Mouse (Mus musculus) adrenal gland, postnatal 36 days (tissue): Measurements from ENCODE around the gene Pgbd1. TPM values are rescaled to one million over a fixed set of nuclear protein-coding genes. Genes with fewer than 3 reads are reported as not detected.

Source experiments
- DNase-seq, 2 experiments: peaks; one replicate each; pipeline ENCODE4 v3.0.0; 2021; ENCODE audit warnings: mixed read lengths in 1 of 2
- microRNA-seq: library from miRNA; unstranded; fragments of <30 nt; microRNA quantifications from one replicate; pipeline ENCODE4 v1.2.0, GENCODE M21; 2021
- total RNA-seq, 2 experiments: library from RNA; stranded (reverse); gene quantifications; 2 replicates each; pipeline ENCODE4 v1.2.3; 2021

The Pgbd1 gene
- total RNA-seq, 2 experiments from 2014 or later, result 0.79 to 0.89 TPM

DNA sequence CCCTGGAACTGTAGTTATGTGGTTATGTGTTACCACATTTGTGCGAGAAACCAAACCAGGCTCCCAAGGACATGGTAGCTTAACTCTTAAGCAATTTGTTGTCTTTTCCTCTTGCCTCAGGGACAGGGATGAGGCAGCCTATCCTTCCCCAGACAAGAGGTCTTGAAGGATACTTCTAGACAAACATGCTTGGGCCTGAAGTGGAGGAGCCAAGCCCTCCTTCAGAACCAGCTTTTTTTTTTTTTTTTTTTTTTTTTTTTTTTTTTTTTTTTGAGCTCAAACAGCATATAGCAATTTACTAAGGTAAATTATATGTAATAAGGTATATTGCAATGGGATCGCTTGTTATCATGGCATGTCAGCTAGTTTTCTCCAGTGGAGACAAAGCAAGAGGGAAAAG, 25.1 kb downstream of the Pgbd1 start:
- no peak for DNase-seq

DNA sequence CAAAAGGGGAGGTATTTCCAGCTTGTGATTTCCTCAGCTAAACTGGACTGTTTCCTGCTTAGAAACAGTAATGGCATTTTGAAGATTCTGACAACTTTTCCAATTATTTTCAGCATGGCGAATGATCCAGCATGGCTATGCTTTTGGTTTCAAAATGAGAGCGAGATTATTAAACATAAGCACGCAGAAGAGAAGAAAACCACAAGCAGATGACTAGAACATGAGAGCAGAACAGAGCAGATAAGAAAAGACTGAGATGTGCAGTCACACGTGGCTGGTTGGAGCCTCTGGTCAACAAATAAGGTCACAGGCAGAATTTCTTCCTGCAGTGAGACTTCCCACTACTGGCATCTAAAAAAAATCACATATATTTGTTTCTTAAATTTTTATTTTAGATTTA, 25.6 kb downstream of the Pgbd1 start:
- no peak for DNase-seq

DNA sequence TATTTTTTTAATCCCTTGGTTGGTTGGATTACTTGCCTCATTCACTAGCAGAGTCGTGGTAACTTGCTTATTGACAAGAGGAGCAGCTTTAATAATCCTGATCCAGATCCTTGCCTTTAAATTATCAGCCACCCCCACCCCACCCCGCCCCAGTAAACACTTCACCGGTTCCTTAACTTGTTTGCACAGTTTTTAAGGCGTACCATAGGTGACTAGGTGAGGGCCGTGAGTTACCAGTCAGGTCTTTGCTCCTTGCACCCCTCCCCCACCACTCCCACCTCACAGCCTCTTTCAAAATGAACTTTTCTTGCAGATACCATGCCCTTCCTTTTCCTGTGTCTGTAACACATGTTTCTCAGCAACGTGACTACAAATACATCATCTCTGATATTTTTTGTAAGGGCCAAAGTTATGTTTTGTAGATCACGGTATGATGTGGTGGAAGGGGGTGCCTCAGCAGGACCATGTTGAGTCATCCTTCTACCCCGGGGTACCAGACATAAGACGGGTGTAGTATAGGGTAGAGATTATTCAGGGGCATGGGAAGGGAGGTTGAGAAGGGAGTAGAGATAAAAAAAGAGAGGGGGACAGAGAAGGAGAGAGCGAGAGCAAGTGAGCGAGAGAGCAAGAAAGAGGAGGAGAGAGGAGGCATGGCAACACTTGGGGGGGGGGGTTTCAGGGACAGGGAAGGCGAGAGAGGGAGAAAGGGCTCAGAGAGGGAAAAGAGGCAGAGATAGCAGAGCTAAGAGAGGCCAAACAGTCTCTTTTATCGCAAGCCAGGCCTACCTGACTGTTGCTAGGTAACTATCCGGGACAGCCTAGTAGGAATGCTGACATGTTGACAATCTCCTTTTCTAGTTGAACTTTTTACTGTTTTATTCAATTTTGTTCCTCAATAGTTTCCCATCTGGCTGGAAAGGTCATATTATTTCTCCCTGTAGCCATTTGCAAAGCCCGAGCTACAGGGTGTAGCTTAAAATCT, 26.3 kb downstream of the Pgbd1 start:
- no peak for DNase-seq

DNA sequence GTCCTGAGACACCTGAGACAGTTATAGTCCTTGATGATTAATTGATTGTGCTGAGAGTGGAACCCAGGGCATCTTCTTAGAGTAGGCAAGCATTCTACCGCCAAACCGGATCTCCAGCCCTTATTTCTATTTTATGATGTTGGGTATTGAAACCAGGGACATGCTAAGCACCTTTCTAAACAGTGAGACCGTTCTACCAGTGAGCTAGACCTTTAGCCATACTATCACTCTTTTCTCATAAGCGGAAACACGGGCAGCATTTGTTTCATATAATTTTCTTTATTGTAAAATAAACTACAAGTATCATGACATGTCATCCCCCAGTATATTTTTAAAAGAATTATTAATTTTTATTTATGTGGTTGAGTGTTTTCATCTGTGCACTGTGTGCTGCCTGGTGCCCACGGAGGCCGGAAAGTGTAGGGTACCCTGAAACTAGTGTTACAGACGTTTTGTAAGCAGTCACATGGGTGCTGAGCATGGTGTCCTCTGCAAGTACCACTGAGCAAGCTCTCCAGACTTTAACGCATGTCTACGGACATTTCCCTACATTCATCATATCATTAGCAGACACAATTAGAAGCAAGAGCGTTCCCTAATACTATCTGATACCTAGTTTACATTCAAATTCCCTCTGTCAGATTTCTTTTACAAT, 31.9 kb downstream of the Pgbd1 start:
- DNase-seq, result no peak

DNA sequence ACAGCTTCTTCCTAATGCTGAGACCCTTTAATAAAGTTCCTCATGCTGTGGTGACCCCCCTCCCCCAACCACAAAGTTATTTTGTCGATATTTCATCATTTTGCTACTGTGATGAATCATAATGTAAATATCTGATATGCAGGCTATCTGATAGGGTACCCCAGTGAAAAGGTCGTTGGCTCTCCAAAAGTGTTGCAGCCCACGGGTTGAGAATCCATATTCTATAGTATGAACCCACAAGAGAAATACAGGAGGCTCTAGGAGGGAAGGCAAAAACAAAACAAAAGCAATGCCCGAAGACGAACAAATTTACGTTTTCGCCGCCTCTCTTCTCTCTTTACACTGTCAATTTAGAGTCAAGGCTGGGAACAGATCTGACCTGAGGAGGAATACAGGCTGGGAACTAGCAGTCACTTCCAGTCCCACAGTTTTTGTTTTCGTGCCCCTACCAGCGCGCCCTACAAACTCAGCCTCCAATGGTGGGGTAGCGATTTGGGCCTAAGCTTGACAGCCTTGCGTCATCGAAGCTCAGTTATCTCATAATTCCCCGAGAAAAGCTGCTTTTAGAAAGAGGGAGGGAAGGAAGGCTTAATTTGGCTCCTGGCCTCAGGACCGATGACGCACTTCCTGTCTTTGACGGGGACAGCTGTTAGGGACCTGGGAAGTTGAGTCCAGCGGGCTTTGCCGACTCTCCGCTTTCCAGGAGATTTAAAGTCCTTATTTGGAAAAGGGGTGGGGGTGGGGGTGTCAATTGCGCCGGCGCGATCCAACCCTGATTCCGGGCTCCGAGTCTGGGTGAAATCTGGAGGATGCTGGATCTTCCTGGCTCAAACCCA, 32.7 kb downstream of the Pgbd1 start:
- DNase-seq, result peak; percentile 86 to 87

DNA sequence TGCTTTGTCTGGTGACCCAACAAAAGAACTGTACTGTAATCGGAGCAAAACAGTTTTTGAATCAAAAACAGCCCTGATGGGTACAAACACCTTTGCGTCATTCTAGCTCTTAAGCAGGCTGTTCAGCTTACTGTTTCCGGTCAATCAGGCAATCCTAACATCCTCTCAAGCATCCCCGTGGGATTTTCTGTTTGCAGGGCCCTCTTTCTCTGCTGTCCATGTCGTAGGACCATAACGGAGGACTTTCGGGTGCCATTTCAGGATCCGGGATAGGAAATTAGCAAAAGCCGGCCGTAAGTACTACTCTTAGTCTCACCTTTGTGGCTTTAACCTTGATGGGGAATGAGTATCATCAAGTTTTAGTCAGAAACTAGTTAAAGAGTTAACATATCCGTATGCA, 33.5 kb downstream of the Pgbd1 start:
- no peak for DNase-seq

DNA sequence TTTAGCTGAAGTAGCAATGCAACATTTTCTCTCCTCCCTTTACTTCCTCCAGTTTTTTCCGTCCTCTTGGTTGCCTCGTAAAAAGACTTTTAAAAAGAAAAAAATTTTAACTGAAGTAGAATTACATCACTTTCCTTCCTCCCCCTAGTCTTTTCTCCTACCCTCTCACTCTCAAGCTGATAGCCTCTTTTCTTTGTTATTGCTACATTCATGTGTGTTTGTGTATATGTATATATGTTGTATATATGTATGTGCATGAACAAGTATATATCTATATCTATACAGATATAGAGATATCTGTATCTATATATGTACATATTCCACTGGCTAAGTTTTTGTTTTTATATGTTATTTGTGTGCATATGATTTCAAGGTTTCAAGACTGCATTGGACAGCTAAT, 38.0 kb downstream of the Pgbd1 start:
- no peak for DNase-seq

DNA sequence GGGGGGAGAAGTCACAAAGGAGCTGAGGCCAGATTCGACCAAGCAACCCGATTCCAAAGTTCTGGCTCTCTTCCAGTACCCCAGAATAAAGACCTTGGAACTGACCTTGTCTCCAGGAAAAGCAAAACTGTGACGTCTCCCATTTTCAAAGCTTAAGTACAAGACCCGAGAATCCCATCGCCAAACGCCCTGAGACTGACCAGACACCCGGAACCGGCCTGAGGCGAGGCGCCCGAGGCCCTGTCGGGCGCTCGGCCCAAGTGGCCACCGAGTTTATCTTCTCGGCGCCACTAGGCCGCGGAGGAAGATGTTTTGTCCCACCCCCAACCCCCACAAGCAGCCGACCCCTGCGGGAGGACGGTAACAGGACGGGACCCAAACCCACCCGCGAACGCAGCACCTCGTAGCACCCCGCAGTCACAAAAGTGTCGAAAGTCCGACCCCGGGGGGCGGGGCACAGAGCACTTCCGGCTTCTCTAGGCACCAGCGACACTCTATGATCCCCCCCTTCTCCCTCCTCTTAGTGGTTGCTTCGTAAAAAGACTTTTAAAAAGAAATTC, 38.5 kb downstream of the Pgbd1 start, which contains the start of gene Zkscan3:
Gene Zkscan3 (minus strand): TSS at position 469 of the 560 bp plus-strand sequence.
- DNase-seq, result peak; percentile 88 to 92

DNA sequence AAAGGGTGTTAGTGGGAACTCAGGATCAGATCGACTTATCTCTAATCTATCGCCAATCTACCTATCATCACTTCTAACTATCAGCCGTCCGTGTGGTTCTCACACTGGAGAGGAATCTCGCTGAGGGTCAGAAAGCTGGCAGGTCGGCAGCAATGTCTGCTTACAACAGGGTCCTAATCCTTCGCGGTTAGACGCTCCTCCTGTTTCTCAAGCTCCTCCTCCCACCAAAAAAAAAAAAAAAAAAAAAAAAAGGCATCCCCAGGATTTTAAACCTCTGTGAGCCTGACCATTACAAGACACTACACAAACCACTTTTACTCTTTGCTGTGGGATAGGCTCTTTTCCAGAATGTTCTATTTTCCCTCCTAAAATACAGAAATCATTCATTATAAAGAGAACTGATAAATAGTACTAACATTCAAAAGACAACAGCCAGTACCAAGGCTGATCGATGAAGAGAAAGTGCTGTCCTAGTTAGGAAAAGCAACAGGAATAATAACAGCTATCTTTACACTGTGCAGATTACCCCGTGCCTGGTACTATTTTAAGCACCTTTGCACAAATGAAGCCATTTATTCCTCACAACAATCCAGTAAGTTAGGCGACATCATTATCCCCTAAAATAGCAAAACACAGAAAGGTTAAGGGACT, 39.1 kb downstream of the Pgbd1 start:
- no peak for DNase-seq

DNA sequence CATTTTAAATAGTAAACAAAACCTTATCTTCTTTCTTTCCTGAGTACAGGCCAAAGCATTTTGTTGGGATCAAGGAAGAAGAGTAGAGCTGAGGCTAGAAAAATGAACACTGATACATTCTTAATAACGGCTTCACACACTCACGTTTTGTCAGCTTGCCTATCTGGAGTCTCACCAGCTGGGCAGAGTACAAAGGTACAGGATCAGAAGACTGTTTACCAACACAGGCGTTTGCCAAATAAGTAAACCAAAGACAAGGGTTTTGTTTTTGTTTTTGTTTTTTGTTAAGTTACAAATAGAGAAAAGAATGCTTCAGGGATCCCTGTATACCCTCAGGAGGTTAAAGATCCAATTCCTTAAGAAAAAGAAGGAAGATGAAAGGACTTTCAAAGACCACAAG, 39.7 kb downstream of the Pgbd1 start:
- no peak for DNase-seq

DNA sequence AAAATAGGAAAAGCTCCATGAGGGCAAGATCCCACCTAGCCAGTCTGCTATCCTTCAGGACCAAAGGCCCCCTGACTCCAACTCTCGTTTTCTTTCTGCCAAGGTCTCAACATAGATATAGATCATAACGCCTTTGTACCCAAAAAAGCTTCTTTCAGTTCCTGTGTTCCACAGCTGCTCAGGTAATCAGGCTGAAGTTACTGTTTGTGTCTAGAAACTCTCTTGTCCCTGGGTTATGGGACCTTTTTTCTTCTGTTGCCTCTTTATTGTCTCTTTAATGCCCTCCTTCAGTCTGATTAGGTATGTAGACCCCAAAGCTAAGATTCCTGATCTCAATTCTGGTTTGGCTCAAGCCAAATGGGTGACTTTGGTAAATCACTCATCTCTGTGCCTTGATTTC, 43.4 kb downstream of the Pgbd1 start:
- no peak for DNase-seq

DNA sequence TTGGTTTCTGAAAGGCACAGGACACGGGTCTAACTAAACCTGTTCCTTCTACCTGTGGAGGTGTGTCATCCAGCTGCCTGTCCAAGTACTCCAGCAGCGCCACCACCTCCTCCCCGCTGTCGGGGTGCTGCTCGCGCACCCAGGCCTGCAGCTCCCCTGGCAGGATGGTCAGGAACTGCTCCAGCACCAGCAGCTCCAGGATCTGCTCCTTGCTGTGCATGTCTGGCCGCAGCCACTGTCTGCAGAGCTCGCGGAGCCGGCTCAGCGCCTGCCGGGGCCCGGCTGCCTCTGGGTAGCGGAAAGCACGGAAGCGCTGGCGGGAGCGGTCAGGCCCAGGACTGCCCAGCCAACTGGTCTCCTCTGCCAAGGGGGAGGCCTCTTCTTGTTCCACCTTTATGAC, 44.8 kb downstream of the Pgbd1 start:
- peak; percentile 32 to 36 for DNase-seq

DNA sequence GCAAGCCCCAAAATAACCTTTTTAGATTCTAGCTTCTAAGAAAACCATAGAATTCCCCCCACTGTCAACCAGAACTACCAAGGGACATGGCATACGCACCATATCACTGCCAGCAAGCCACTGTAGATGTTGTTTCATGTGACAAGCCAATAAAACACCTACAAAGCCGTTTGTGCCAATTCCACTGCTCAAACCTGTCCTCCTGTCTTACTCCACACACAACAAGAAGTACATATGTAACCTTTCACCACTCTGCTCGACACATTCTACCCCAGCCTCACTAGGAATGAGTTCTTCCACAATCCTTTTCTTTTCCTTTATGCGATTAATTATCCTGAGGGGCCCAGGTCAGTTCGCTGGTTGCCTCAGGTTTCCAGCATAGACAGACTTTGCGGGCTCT, 45.2 kb downstream of the Pgbd1 start:
- DNase-seq, result no peak

DNA sequence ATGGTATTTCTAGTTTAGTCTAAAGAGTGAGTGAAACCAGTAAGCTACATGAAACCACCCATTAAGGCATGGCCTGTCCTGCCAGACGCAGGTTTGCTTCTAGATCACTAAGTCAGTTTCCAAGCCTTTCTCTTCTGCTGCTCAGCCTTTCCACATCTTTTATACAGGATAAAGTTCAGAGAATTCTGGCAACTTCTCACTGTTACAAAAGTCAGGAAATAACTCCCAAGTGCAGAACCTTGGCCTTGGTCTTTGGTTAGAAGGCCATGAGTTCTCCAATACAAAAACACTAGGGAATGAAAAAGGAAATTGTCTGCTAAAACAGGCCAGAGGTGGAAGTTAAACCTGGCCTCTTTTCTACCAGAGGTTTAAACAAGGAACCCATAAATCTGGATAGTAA, 45.6 kb downstream of the Pgbd1 start:
- no peak for DNase-seq

DNA sequence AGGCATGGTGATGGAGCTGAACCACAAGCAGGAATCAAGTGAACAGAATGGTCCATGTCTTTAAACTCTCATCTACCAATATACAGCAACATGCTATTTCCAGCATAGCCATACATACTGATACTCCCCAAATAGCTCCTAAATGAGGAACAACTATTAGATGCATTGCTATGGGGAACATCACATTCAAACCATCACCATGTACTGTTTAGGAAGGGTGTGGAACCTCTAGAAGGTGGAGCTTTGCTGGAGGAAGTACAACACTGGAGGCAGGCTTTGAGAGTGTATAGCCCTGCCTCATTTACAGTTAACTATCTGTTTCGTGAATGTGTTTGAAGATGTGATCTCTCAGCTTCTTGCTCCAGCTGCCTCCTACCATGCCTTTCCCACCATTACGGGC, 63.1 kb downstream of the Pgbd1 start:
- no peak for DNase-seq

DNA sequence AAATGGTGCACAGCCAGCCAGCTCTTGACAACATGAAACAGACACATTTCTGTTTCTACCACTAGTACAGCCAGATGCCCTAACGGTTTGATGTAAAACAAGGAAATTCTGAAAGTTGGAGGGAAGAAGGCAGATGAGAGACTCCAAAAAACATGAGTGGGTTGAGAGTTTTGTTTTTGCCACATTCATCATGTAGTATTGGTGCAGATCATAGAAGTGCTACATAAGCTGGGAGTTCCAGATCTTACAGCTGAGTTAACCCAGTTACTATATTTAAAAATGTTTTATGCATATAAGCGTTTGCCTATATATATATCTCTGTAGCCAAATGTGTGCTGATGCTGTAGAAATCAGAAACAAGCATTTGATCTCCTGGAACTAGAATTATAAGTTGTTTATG, 68.2 kb downstream of the Pgbd1 start:
- no peak for DNase-seq

Small RNAs within 50 kb of the gene (microRNA-seq; reads per million reads assigned to microRNA genes)
- not detected for gene Mir1896
- 0.75 reads per million for gene Mir6942

Other genes starting within 250 kb of the Pgbd1 start
- gene Gpx5, start 148.3 kb downstream of the Pgbd1 start, total RNA-seq, result not detected
- not detected for gene Gpx6, start 128.9 kb downstream of the Pgbd1 start, total RNA-seq
- not detected for gene Olfr1367, start 94.1 kb downstream of the Pgbd1 start, total RNA-seq
- 10 to 100 TPM in 1 of 2 experiments, 1 to 10 TPM in 1; 8.5 to 10.6 TPM for gene Zscan12, start 78.2 kb downstream of the Pgbd1 start, total RNA-seq
- 10 to 100 TPM; 55.6 to 64.5 TPM for gene Zkscan3, start 38.3 kb downstream of the Pgbd1 start, total RNA-seq
- 10 to 100 TPM; 34.5 to 39.7 TPM for gene Zscan26, start 12.7 kb upstream of the Pgbd1 start, total RNA-seq
- 1 to 10 TPM in 1 of 2 experiments, under 1 TPM in 1; 0.96 to 1.4 TPM for gene Nkapl, start 27.5 kb upstream of the Pgbd1 start, total RNA-seq
- gene Zkscan4, start 37.8 kb upstream of the Pgbd1 start, total RNA-seq, result 1 to 10 TPM; 2.1 to 2.6 TPM
- not detected for gene Gm10065, start 38.4 kb upstream of the Pgbd1 start, total RNA-seq
- gene AK157302, start 54.2 kb upstream of the Pgbd1 start, total RNA-seq, result 10 to 100 TPM; 11.0 to 12.8 TPM
- 10 to 100 TPM; 89.0 to 99.3 TPM for gene Gm11273, start 60.4 kb upstream of the Pgbd1 start, total RNA-seq
- 10 to 100 TPM; 16.9 to 19.2 TPM for gene Zkscan8, start 90.1 kb upstream of the Pgbd1 start, total RNA-seq
- gene Olfr1366, start 101.8 kb upstream of the Pgbd1 start, total RNA-seq, result not detected
- not detected for gene Olfr1535, start 118.8 kb upstream of the Pgbd1 start, total RNA-seq
- not detected for gene Olfr1364, start 140.7 kb upstream of the Pgbd1 start, total RNA-seq
- gene Olfr1362, start 173.0 kb upstream of the Pgbd1 start, total RNA-seq, result not detected
- gene Olfr11, start 201.5 kb upstream of the Pgbd1 start, total RNA-seq, result not detected
- not detected for gene Olfr1361, start 222.3 kb upstream of the Pgbd1 start, total RNA-seq
- gene Olfr1360, start 236.3 kb upstream of the Pgbd1 start, total RNA-seq, result not detected